Mouse (Mus musculus): ENCODE data around the gene Carm1. TPM values are rescaled to one million over a fixed set of nuclear protein-coding genes. Genes with fewer than 3 reads are reported as not detected.

The Carm1 gene
- polyA plus RNA-seq, 1 experiment from 2014 or later: 56.0 TPM

GRCm38 (mm10) chr9:21564420-21564819, 17.7 kb downstream of the Carm1 start:
- Histone ChIP-seq H3K9me3 (no peaks in the 10 kb centered on the region), H3K36me3 (peaks cover 31% of the 10 kb centered on the region), H3K9ac (no peak overlapping the region), H3K4me2 (replicated peaks) (no peak overlapping the region), H3K27ac (no peak overlapping the region), H3K27me3 (no peaks in the 10 kb centered on the region), H3K4me3 (no peak overlapping the region), H3K4me1 (no peaks in the 10 kb centered on the region)
- 77% methylated on average over 1 of the region's 1 CpGs for WGBS
- no peak for ATAC-seq (ENCODE audit: low FRiP score, low read depth)

- no peak overlapping the region for H3K4me2 ChIP-seq (replicated peaks)
- H3K4me3 ChIP-seq: no peak overlapping the region
- peaks cover 38% of the 10 kb centered on the region for H3K36me3 ChIP-seq
- no peaks in the 10 kb centered on the region for H3K4me1 ChIP-seq
- no peaks in the 10 kb centered on the region for H3K9me3 ChIP-seq
- no peak overlapping the region for H3K9ac ChIP-seq
- H3K27me3 ChIP-seq: no peaks in the 10 kb centered on the region
- ATAC-seq (ENCODE audit: low FRiP score, low read depth): no peak
- no peak overlapping the region for H3K27ac ChIP-seq
- 88% methylated on average over 4 of the region's 4 CpGs for WGBS
These were observed 18.4 kb downstream of the Carm1 start for GRCm38 (mm10) chr9:21565004-21565586.

- Histone ChIP-seq H3K9me3 (no peaks in the 10 kb centered on the region), H3K4me3 (no peak overlapping the region), H3K4me2 (replicated peaks) (no peak overlapping the region), H3K27me3 (no peaks in the 10 kb centered on the region), H3K27ac (no peak overlapping the region), H3K9ac (no peak overlapping the region), H3K4me1 (no peaks in the 10 kb centered on the region), H3K36me3 (peaks cover 46% of the 10 kb centered on the region)
- WGBS: 76% methylated on average over 1 of the region's 1 CpGs
- ATAC-seq (ENCODE audit: low FRiP score, low read depth): no peak
These were observed 19.8 kb downstream of the Carm1 start for GRCm38 (mm10) chr9:21566538-21566937.

GRCm38 (mm10) chr9:21567051-21567450, 20.4 kb downstream of the Carm1 start:
- H3K4me2 ChIP-seq (replicated peaks): no peak overlapping the region
- H3K27me3 ChIP-seq: no peaks in the 10 kb centered on the region
- no peak overlapping the region for H3K27ac ChIP-seq
- no peaks in the 10 kb centered on the region for H3K4me1 ChIP-seq
- H3K9me3 ChIP-seq: no peaks in the 10 kb centered on the region
- no peak overlapping the region for H3K4me3 ChIP-seq
- no peak for ATAC-seq (ENCODE audit: low FRiP score, low read depth)
- H3K9ac ChIP-seq: no peak overlapping the region
- whole genome bisulfite sequencing: 85% methylated on average over 2 of the region's 2 CpGs
- H3K36me3 ChIP-seq: peaks cover 47% of the 10 kb centered on the region

- WGBS: 84% methylated on average over 8 of the region's 8 CpGs
- H3K27ac ChIP-seq: no peak overlapping the region
- H3K36me3 ChIP-seq: peaks cover 55% of the 10 kb centered on the region
These were observed 22.1 kb downstream of the Carm1 start for GRCm38 (mm10) chr9:21568657-21569255.

GRCm38 (mm10) chr9:21574012-21574801, 27.5 kb downstream of the Carm1 start:
- Histone ChIP-seq H3K27ac (no peak overlapping the region), H3K4me2 (replicated peaks) (no peak overlapping the region), H3K36me3 (peaks cover 95% of the 10 kb centered on the region), H3K4me1 (no peaks in the 10 kb centered on the region), H3K9ac (no peak overlapping the region), H3K4me3 (no peak overlapping the region), H3K9me3 (no peaks in the 10 kb centered on the region), H3K27me3 (no peaks in the 10 kb centered on the region)
- WGBS: 95% methylated on average over 8 of the region's 8 CpGs
- no peak for ATAC-seq (ENCODE audit: low FRiP score, low read depth)

More at GRCm38 (mm10) chr9:21568657-21569255, 22.1 kb downstream of the Carm1 start:
- ATAC-seq (ENCODE audit: low FRiP score, low read depth): no peak
- Histone ChIP-seq H3K4me1 (no peaks in the 10 kb centered on the region), H3K4me2 (replicated peaks) (no peak overlapping the region), H3K4me3 (no peak overlapping the region), H3K9me3 (no peaks in the 10 kb centered on the region), H3K9ac (no peak overlapping the region), H3K27me3 (no peaks in the 10 kb centered on the region)

GRCm38 (mm10) chr9:21575253-21575652, 28.6 kb downstream of the Carm1 start:
- 0 out of 2 replicates have a peak, but pooled peaks have one; percentile 22 for ATAC-seq (ENCODE audit: low FRiP score, low read depth)
- Histone ChIP-seq H3K27ac (no peak overlapping the region), H3K9me3 (no peaks in the 10 kb centered on the region), H3K4me2 (replicated peaks) (no peak overlapping the region), H3K36me3 (peaks cover 96% of the 10 kb centered on the region), H3K27me3 (no peaks in the 10 kb centered on the region), H3K4me3 (no peak overlapping the region), H3K9ac (no peak overlapping the region), H3K4me1 (no peaks in the 10 kb centered on the region)
- WGBS: 90% methylated on average over 10 of the region's 10 CpGs

- no peaks in the 10 kb centered on the region for H3K9me3 ChIP-seq
- H3K4me2 ChIP-seq (replicated peaks): no peak overlapping the region
- ATAC-seq (ENCODE audit: low FRiP score, low read depth): no peak; the same call in 1 of the 2 replicates
- H3K27me3 ChIP-seq: no peaks in the 10 kb centered on the region
- no peaks in the 10 kb centered on the region for H3K4me1 ChIP-seq
- H3K36me3 ChIP-seq: peaks cover 96% of the 10 kb centered on the region
- 92% methylated on average over 1 of the region's 1 CpGs for WGBS
- H3K4me3 ChIP-seq: no peak overlapping the region
- no peak overlapping the region for H3K9ac ChIP-seq
- H3K27ac ChIP-seq: no peak overlapping the region
These were observed 29.6 kb downstream of the Carm1 start for GRCm38 (mm10) chr9:21576286-21576685.

- H3K36me3 ChIP-seq: peaks cover 96% of the 10 kb centered on the region
- no peak overlapping the region for H3K27ac ChIP-seq
- H3K4me1 ChIP-seq: no peaks in the 10 kb centered on the region
- H3K4me2 ChIP-seq (replicated peaks): no peak overlapping the region
- WGBS: 81% methylated on average over 3 of the region's 3 CpGs
- H3K9ac ChIP-seq: no peak overlapping the region
- no peak for ATAC-seq (ENCODE audit: low FRiP score, low read depth)
- H3K27me3 ChIP-seq: no peaks in the 10 kb centered on the region
- H3K9me3 ChIP-seq: no peaks in the 10 kb centered on the region
- H3K4me3 ChIP-seq: no peak overlapping the region
These were observed 31.5 kb downstream of the Carm1 start for GRCm38 (mm10) chr9:21578226-21578625.

- no peak overlapping the region for H3K4me2 ChIP-seq (replicated peaks)
- no peak overlapping the region for H3K4me3 ChIP-seq
- ATAC-seq (ENCODE audit: low FRiP score, low read depth): no peak
- H3K27ac ChIP-seq: no peak overlapping the region
- no peaks in the 10 kb centered on the region for H3K4me1 ChIP-seq
- peaks cover 99% of the 10 kb centered on the region for H3K36me3 ChIP-seq
- H3K27me3 ChIP-seq: no peaks in the 10 kb centered on the region
- no peak overlapping the region for H3K9ac ChIP-seq
- 89% methylated on average over 1 of the region's 1 CpGs for WGBS
- H3K9me3 ChIP-seq: no peaks in the 10 kb centered on the region
These were observed 38.7 kb downstream of the Carm1 start for GRCm38 (mm10) chr9:21585401-21585800.

GRCm38 (mm10) chr9:21587678-21588349, 41.1 kb downstream of the Carm1 start:
- no peak for ATAC-seq (ENCODE audit: low FRiP score, low read depth)
- H3K36me3 ChIP-seq: peaks cover 78% of the 10 kb centered on the region
- no peak overlapping the region for H3K4me3 ChIP-seq
- no peak overlapping the region for H3K27ac ChIP-seq
- no peak overlapping the region for H3K4me2 ChIP-seq (replicated peaks)
- no peaks in the 10 kb centered on the region for H3K27me3 ChIP-seq
- WGBS: 88% methylated on average over 23 of the region's 23 CpGs
- no peak overlapping the region for H3K9ac ChIP-seq
- peaks cover 7% of the 10 kb centered on the region for H3K4me1 ChIP-seq
- no peaks in the 10 kb centered on the region for H3K9me3 ChIP-seq

GRCm38 (mm10) chr9:21588350-21588749, 41.7 kb downstream of the Carm1 start:
- H3K27ac ChIP-seq: no peak overlapping the region
- no peak for ATAC-seq (ENCODE audit: low FRiP score, low read depth)
- H3K9me3 ChIP-seq: no peaks in the 10 kb centered on the region
- peaks cover 9% of the 10 kb centered on the region for H3K4me1 ChIP-seq
- no peak overlapping the region for H3K4me3 ChIP-seq
- peaks cover 72% of the 10 kb centered on the region for H3K36me3 ChIP-seq
- WGBS: 90% methylated on average over 8 of the region's 8 CpGs
- H3K4me2 ChIP-seq (replicated peaks): no peak overlapping the region
- no peaks in the 10 kb centered on the region for H3K27me3 ChIP-seq
- H3K9ac ChIP-seq: no peak overlapping the region
